Mouse (Mus musculus) adrenal gland, postnatal 36 days (tissue): ENCODE results near the gene Hdac4. TPM values are rescaled to one million over a fixed set of nuclear protein-coding genes. Genes with fewer than 3 reads are reported as not detected.

ENCODE experiments used
- DNase-seq, 2 experiments: peaks; one replicate each; pipeline ENCODE4 v3.0.0; 2021; ENCODE audit warnings: mixed read lengths in 1 of 2
- total RNA-seq, 2 experiments: library from RNA; stranded (reverse); gene quantifications; 2 replicates each; pipeline ENCODE4 v1.2.3; 2021

The Hdac4 gene
- total RNA-seq, 2 experiments from 2014 or later: 76.9 to 97.4 TPM

- DNase-seq: no peak
Observed at GRCm38 (mm10) chr1:92061198-92062073, 134.1 kb downstream of the Hdac4 start.

GRCm38 (mm10) chr1:92060532-92061064 lies 134.9 kb downstream of the Hdac4 start:
- DNase-seq: no peak

DNA sequence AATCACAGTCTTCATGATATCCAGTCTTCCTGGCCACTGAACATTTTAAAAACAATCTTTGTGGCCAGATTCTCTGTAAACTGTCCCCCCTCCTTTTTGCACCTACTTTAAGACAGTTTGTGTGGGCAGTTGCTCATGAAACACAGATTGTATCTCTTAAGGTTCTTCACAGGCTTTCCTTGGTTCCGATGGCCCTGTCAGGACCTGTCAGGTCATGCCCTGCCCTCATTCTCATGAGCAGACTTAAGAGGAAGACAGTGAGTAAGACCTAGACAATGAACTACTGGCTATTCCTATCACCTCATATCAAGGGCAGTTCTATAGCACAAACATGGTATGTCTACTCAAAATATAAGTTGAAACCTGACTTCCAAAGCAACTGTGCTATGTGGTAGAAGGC lies 135.9 kb downstream of the Hdac4 start:
- DNase-seq: no peak

DNA sequence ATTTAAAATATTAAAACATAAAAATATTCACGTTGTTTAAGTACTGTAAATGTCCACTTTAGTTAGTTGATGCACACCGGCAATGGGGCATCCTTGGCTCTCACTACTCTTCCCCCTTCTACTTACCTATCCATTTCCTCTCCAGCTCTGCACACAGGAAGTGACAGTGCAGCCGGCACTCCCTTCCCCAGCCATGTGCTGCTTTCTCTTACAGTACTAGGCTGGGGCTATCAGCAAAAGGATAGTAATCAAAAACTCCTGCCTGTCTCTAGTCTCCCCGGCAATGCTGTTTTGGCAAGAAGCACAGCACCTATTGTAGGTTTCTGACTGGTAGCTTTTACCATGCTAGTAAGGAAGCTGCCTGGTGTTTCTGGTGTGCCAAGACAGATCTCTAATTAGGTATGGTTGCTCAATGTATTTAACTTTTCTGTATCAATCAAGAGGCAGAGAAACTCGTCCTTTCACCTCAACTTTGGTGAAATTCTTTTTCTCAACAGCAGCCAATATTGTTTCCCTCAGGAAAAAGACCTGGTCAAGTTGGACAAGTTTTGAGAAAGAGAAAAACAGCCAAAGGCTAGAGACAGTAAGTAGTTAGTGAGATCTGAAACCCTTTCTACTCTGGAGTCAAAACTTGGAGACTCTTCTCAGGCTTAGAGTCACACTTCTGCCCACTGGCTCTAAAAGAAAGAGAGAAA lies 136.6 kb downstream of the Hdac4 start:
- no peak for DNase-seq

- DNase-seq: no peak
Observed at GRCm38 (mm10) chr1:92057068-92057467, 138.4 kb downstream of the Hdac4 start.

- peak in 1 of 2 experiments; percentile 27 for DNase-seq
Observed at GRCm38 (mm10) chr1:92055149-92055548, 140.3 kb downstream of the Hdac4 start.

- DNase-seq: no peak
Observed at GRCm38 (mm10) chr1:92052190-92052589, 143.3 kb downstream of the Hdac4 start.

- no peak for DNase-seq
Observed at GRCm38 (mm10) chr1:92051489-92052062, 143.9 kb downstream of the Hdac4 start.

DNA sequence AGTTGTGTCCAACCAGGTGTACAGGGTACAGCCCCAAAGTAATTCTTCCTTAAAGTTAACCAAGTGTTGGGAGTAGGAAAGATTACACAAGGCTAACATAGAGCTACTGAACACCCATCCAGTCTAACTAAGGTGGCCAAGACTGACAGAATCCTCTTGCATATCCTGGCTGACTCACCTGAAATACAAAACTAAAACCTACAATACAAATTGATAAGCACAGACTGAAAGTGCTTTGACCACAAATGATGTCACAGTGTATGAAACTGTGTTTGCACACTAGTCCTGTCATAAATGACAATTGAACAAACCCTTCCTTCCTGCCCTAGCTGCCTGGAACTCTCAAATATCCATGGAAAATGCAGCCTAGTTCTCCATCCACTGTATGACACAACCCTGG lies 144.5 kb downstream of the Hdac4 start:
- no peak for DNase-seq

DNA sequence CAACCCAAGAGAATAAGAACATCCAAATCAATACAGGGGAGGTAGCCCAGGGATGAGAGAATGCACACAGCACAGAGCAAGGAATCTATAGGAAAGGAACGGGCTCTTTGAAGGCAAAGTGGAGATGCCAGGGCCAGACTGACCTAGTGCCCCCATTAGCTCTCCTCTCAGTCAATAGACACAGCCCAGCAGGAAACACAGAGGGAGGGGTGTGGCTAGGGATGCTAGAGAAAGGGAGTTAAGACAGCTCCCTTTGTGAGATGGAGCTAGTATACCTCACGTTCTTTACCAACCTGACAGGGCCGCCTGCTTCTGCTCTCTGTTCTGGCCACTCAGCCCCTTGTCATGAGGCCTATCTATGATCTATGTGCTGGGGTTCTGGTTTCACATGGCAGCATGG lies 144.9 kb downstream of the Hdac4 start:
- DNase-seq: no peak

- DNase-seq: peak; percentile 35 to 65
Observed at GRCm38 (mm10) chr1:92048415-92049354, 146.8 kb downstream of the Hdac4 start.

GRCm38 (mm10) chr1:92045671-92046070 lies 149.8 kb downstream of the Hdac4 start:
- DNase-seq: no peak

DNA sequence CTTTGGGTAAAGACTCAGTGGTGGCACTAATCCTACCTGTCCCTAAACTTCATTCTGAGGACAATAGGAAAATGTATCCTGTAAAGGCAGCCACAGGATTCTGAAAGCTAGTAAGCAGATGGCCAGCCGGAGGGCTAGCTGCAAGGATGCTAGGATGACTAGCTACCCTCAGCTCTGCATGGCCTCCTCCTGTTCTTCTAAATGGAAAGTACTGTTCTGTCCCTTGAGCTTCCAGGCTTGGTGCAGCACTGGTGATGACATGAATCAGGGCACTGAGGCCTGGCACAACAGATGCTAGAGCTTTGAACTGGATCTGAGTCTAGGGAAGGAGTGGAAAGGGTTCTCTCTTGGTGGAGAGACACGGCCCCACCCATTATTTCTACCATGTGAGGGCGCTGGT lies 150.6 kb downstream of the Hdac4 start:
- DNase-seq: no peak

GRCm38 (mm10) chr1:92043989-92044388 lies 151.5 kb downstream of the Hdac4 start:
- no peak for DNase-seq

- DNase-seq: no peak
Observed at GRCm38 (mm10) chr1:92042126-92042525, 153.4 kb downstream of the Hdac4 start.

- DNase-seq: no peak
Observed at GRCm38 (mm10) chr1:92041290-92041689, 154.2 kb downstream of the Hdac4 start.

DNA sequence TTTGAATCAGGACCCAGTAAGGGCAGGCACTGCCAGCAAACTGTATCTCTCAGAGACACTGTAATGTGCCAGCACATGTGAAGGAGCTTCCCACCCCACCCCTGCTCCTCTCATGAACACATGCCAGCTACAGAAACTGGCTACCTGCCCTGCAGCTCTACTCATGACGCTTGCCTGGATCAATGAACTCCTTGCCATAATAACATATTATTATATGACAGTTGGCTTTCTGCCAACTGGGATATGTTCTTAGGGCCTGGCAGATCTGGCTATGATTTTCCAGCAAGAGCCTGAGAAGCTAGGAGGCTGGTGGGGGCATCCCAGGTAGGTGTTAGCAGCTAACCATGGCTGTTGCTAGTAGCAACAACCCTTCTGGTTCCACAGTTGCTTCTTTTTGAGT lies 156.8 kb downstream of the Hdac4 start:
- no peak for DNase-seq

- DNase-seq: no peak
Observed at GRCm38 (mm10) chr1:92037039-92037438, 158.5 kb downstream of the Hdac4 start.

- no peak for DNase-seq
Observed at GRCm38 (mm10) chr1:92035770-92036169, 159.7 kb downstream of the Hdac4 start.

DNA sequence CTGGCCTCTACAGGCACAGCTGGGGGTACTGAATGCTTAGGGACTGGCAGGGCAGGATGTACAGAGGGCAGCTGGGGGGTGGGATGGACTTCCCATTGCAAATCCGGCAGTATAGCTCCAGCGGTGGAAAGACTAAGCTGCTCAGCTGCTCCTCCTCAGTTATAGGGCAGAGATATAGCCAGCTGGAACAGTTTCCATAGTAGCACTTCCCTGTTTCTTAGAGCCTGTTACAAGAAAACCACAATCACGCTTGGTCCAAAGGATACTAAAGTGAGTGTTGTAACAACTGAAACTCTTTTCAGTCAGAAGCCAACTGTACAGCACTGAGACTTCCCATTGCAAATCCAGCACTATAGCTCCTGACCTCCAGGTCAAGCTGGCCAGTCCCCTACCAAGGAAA lies 161.3 kb downstream of the Hdac4 start:
- no peak for DNase-seq

DNA sequence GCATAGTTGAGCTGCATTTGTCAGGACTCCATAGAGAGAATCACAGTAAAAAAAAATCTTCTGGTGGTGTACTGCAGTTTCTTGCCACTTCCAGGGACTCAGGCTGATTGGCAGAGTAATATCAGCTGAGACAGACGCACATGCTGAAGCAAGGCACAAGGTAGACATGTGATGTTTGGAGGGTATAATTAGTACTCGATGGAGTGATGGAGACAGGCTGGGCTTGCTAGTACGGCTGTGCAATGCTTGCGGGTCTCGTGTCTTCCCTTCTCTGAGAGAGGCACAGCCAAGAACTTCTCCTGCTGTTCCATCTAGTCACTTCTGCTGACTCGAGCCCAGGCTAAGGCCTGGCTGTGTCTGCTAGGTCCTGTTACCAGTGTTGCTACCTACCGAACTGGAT lies 162.0 kb downstream of the Hdac4 start:
- no peak for DNase-seq

DNA sequence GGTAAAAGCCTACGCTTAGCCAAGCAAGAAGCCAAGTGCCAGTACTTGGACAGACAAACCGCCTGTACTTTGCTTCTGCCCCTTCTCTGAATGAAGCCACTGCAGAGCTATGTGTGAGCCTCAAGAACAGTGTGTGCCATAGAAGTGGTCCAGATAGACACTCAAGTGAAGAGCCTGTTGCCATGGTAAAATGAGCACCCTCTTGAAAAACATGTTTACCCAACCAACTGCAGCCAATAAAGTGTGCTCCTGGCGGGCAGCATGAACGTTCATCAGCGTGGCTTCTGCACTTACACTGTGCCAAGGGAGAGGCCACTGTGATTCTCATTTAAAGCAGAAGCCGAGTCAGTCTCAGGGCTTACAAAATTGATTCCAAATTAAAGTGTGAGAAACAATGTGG lies 165.0 kb downstream of the Hdac4 start:
- no peak for DNase-seq
